Mouse (Mus musculus) ES-Bruce4 (cell line): ENCODE results near the gene Brd3.

Source experiments
- CTCF ChIP-seq: IDR thresholded peaks from one replicate; pipeline ENCODE4 v1.8.1; 2011; ENCODE audit warnings: low read depth, low read length
- POLR2A ChIP-seq: IDR thresholded peaks from one replicate; pipeline ENCODE4 v1.8.1; 2011; ENCODE audit warnings: low read length; ENCODE audit not compliant: insufficient read depth

DNA sequence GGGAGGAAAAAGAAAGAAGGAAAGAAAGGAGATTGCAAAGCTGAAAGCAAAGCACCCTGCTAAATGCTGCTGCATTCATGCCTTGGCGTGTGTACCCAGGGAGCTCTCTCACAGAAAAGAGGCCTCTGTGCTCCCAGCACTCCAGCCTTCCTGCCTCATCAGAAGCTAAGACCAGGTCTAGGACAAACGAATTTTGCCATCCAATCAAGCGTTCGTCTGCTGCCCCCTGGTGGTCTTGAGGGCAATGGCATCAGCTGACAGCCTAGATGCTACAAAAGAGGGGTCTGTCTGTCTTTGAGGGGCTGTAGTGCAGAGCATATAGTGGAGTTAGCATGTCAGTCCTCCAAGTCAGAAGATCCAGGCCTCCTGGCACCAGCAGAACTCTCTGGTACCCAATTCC lies 79.4 kb downstream of the Brd3 start:
- TF ChIP-seq CTCF = peak; percentile 97
- TF ChIP-seq POLR2A = no peak
